Mouse (Mus musculus): ENCODE data around the gene Dlx5. TPM values are rescaled to one million over a fixed set of nuclear protein-coding genes. Genes with fewer than 3 reads are reported as not detected.

Gene Dlx5
- polyA plus RNA-seq, 1 experiment from 2014 or later: not detected

DNA sequence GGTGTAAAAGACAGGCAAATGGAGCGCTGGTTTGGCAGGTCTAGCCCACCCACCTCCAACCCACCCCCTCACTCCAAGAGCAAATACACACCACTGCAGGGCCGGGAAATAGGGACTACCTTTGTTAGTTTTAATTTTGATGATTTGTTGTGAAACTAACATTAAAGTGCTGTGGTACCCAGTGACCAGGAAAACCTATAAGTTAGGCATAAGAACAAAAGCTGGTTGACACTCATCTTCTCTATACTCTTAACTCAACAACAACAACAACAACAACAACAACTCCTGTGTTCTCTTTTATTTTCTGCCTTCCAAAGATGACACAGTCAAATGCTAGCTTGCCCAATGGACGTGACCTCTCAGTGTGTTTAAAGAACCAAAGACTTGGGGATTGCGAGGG is 25.0 kb downstream of the Dlx5 start:
- Histone ChIP-seq H3K27ac (replicated peaks) (no peak overlapping the region), H3K9ac (no peak overlapping the region), H3K27me3 (peaks cover 97% of the 10 kb centered on the region), H3K4me2 (no peak overlapping the region), H3K9me3 (replicated peaks) (no peaks in the 10 kb centered on the region), H3K4me3 (replicated peaks) (no peak overlapping the region), H3K4me1 (replicated peaks) (no peaks in the 10 kb centered on the region), H3K36me3 (replicated peaks) (no peaks in the 10 kb centered on the region)
- ATAC-seq (ENCODE audit: insufficient read depth): no peak
- 5% methylated on average over 4 of the region's 4 CpGs for WGBS (ENCODE audit: insufficient replicate concordance)

DNA sequence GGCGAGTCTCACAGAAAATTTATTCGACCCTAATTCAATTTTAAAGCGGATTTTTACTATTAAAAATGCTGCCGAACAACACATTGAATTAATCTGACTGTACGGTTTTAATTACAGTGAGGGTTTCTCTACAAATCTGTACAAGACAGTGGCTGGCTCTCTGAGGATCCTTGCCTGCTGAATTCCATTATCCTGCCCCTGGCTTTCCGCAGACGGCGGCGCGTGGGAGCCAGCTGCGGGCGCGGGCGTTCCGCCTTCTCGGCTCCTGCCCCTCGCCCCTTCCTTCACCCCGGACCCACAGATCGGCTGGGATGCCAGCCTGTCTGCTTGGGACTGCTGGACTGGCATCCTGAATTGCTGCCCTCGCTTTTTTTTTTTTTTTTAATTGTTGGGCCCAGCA is 25.6 kb downstream of the Dlx5 start:
- no peaks in the 10 kb centered on the region for H3K9me3 ChIP-seq (replicated peaks)
- no peaks in the 10 kb centered on the region for H3K36me3 ChIP-seq (replicated peaks)
- no peaks in the 10 kb centered on the region for H3K4me1 ChIP-seq (replicated peaks)
- 1% methylated on average over 20 of the region's 20 CpGs for WGBS (ENCODE audit: insufficient replicate concordance)
- ATAC-seq (ENCODE audit: insufficient read depth): no peak
- no peak overlapping the region for H3K9ac ChIP-seq
- no peak overlapping the region for H3K27ac ChIP-seq (replicated peaks)
- H3K4me3 ChIP-seq (replicated peaks): no peak overlapping the region
- H3K4me2 ChIP-seq: no peak overlapping the region
- H3K27me3 ChIP-seq: peaks cover 98% of the 10 kb centered on the region

DNA sequence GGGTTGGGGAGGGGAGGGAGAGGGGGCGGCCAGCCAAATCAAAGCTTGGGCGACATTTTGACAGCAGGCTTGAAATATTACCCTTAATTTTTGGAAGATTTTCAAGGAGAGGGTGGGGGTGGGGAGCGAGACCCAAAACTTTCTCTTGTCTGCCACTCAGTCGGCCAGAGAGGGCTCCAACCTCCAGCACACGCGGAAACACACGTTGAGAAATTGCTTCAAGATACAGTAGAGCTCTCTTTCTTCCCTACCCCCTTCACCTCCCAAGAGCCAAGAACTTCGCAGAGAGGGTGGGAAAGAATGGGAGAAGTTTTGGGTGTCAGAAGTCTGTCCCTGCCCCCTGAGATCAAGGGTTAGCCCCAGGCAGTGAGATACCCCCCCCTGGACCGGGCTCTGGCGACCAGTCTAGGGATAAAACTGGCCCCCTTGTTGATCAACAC is 26.1 kb downstream of the Dlx5 start:
- Histone ChIP-seq H3K4me1 (replicated peaks) (no peaks in the 10 kb centered on the region), H3K4me2 (no peak overlapping the region), H3K4me3 (replicated peaks) (no peak overlapping the region), H3K36me3 (replicated peaks) (no peaks in the 10 kb centered on the region), H3K9ac (no peak overlapping the region), H3K27me3 (peaks cover 98% of the 10 kb centered on the region), H3K27ac (replicated peaks) (no peak overlapping the region), H3K9me3 (replicated peaks) (no peaks in the 10 kb centered on the region)
- no peak for ATAC-seq (ENCODE audit: insufficient read depth)
- 2% methylated on average over 10 of the region's 10 CpGs for WGBS (ENCODE audit: insufficient replicate concordance)

DNA sequence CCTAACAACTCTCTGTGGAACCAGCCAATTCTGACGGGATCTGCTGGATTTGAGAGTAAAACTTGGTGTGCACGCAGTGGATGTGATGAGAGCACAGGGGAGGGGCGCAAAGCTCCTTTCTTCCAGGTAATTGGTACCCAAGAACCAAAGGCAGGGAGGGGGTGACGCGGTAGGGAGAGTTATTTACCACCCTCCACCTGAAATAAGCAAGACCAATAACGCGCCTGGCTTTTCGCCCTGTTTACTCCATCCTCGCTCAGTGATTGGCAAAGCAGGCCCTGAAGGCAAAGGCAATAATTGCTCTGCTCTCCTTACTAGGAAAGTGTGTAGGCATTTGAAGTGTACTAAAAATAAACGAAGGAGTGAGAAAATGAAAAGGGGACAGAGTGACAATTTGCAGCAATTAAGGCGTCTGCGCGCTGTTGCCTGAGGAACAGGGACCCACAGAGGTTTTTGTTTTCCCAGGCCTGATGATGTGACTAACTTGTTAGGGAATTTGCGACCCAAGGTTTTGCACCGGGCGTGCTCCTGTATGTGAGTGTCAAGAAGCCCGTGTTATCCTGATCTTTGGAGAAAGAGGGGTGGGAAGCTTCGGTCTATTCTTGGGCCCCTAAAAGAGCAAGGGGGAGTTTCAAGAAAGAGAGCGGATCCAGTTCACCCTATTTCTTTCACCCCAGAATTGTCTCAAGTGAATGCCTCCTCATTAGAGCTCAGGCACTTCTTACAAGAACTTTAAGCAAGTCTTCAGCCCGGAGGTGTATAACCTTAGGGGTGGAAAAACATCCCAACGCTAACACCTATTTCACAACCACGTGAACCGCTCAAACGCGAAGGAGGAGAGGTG is 26.8 kb downstream of the Dlx5 start:
- peaks cover 98% of the 10 kb centered on the region for H3K27me3 ChIP-seq

DNA sequence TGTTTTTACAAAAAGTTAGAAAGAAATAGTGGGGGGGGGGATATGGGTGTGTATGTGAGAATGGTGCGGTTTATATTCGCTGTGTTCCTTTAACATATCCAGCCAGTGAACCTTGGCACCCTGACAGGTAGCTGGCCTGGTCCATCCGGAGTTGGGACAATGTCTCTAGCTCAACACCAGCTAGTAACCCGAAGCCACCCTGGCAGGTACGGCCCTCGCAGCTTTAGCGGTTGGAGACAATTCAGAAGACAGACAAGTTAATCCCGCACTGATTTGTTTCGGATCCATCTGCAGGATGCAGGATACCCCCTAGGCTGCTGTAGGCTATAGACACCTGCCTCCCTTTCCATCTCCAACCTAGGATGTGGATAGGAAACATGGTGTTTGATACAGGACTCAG is 27.7 kb downstream of the Dlx5 start:
- Histone ChIP-seq H3K27me3 (peaks cover 94% of the 10 kb centered on the region), H3K9ac (no peak overlapping the region), H3K9me3 (replicated peaks) (no peaks in the 10 kb centered on the region), H3K4me3 (replicated peaks) (no peak overlapping the region), H3K4me1 (replicated peaks) (no peaks in the 10 kb centered on the region), H3K27ac (replicated peaks) (no peak overlapping the region), H3K4me2 (no peak overlapping the region), H3K36me3 (replicated peaks) (no peaks in the 10 kb centered on the region)
- 3% methylated on average over 9 of the region's 9 CpGs for WGBS (ENCODE audit: insufficient replicate concordance)
- no peak for ATAC-seq (ENCODE audit: insufficient read depth)

More for the DNA sequence above, 26.8 kb downstream of the Dlx5 start:
- WGBS (ENCODE audit: insufficient replicate concordance): 3% methylated on average over 25 of the region's 25 CpGs
- no peak for ATAC-seq (ENCODE audit: insufficient read depth)
- no peak overlapping the region for H3K27ac ChIP-seq (replicated peaks)
- no peak overlapping the region for H3K9ac ChIP-seq
- no peaks in the 10 kb centered on the region for H3K4me1 ChIP-seq (replicated peaks)
- no peak overlapping the region for H3K4me3 ChIP-seq (replicated peaks)
- H3K9me3 ChIP-seq (replicated peaks): no peaks in the 10 kb centered on the region
- H3K36me3 ChIP-seq (replicated peaks): no peaks in the 10 kb centered on the region
- no peak overlapping the region for H3K4me2 ChIP-seq

DNA sequence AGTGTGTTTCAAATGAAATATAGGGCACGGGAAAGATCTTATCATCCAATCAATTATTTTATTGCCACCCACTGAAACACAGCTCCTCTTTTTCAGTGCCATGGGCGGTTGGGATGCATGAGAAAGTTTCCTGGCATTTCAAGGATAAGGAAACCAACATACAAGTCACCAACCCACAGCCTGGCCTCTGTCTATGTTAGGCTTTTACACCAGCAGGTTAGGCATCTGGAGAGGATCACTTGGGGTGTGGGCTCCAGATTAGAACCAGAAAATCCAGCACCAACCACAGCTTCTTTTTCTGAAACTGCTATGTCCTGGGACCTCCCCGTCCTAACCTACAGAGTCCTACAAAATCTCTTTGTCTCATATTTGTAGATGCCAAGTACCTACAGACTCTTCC is 28.9 kb downstream of the Dlx5 start:
- no peaks in the 10 kb centered on the region for H3K4me1 ChIP-seq (replicated peaks)
- no peak overlapping the region for H3K27ac ChIP-seq (replicated peaks)
- 18% methylated on average over 3 of the region's 3 CpGs for WGBS (ENCODE audit: insufficient replicate concordance)
- ATAC-seq (ENCODE audit: insufficient read depth): no peak
- no peaks in the 10 kb centered on the region for H3K9me3 ChIP-seq (replicated peaks)
- no peaks in the 10 kb centered on the region for H3K36me3 ChIP-seq (replicated peaks)
- peaks cover 93% of the 10 kb centered on the region for H3K27me3 ChIP-seq
- H3K9ac ChIP-seq: no peak overlapping the region
- no peak overlapping the region for H3K4me3 ChIP-seq (replicated peaks)
- no peak overlapping the region for H3K4me2 ChIP-seq

DNA sequence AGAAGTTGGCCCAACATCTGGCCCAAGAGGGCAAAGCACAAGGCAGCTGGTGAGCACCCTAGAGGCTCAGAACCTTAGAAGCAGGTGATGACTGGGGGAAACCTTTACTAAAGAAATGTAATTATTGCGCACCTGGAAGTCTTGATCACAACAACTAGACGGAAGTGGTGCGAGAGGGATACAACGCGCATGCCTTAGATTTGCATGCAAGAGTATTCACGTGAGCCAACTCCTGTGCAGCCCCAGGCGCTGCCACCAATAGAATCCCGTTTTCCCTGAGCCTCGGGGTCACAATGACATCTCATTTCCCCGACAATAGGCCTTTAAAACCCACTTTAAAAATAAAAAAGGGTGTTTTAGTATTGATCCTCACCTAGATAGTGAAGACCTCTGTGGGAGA is 30.7 kb downstream of the Dlx5 start:
- Histone ChIP-seq H3K4me3 (replicated peaks) (no peak overlapping the region), H3K4me2 (no peak overlapping the region), H3K4me1 (replicated peaks) (no peaks in the 10 kb centered on the region), H3K9me3 (replicated peaks) (no peaks in the 10 kb centered on the region), H3K36me3 (replicated peaks) (no peaks in the 10 kb centered on the region), H3K27me3 (peaks cover 86% of the 10 kb centered on the region), H3K9ac (no peak overlapping the region), H3K27ac (replicated peaks) (no peak overlapping the region)
- no peak for ATAC-seq (ENCODE audit: insufficient read depth)
- 3% methylated on average over 10 of the region's 10 CpGs for WGBS (ENCODE audit: insufficient replicate concordance)

DNA sequence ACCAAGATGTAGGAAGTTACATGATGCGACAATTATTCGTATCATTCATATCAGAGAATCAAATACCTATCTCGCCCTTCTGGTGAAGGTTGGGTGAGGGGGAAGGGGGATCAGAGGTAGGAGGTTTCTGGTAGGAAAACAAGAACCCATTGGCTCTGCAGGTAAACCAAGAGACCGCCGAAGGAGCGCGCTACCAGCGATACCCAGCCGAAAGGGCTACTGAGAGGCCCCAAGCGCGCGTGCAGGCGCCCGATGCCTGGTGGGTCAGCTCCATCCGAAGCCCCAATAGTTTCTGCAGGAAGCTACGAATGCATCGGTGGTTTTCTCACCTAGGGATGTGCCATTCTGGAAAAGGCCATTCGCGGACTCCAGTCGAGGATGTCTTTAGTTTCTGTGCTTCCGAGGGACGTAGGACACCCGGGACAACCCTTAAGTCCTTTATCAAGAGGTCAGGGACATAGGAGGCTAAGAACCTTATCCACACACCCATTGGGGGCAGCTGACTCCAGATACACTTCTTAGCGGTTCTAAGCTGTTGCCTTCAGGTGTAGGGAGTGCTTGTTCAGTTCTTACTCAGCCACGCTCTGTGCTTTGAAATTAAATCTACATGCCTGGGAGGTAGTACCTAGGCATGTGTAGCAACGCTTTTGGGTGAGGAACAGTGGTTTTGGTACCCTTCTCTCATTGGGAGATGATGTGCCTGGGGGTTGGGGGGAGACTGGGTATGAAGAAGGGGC is 31.4 kb downstream of the Dlx5 start:
- Histone ChIP-seq H3K4me2 (no peak overlapping the region), H3K9me3 (replicated peaks) (no peaks in the 10 kb centered on the region), H3K27ac (replicated peaks) (no peak overlapping the region), H3K27me3 (peaks cover 79% of the 10 kb centered on the region), H3K9ac (no peak overlapping the region), H3K36me3 (replicated peaks) (no peaks in the 10 kb centered on the region), H3K4me1 (replicated peaks) (no peaks in the 10 kb centered on the region), H3K4me3 (replicated peaks) (no peak overlapping the region)
- 5% methylated on average over 26 of the region's 26 CpGs for WGBS (ENCODE audit: insufficient replicate concordance)
- ATAC-seq (ENCODE audit: insufficient read depth): no peak

DNA sequence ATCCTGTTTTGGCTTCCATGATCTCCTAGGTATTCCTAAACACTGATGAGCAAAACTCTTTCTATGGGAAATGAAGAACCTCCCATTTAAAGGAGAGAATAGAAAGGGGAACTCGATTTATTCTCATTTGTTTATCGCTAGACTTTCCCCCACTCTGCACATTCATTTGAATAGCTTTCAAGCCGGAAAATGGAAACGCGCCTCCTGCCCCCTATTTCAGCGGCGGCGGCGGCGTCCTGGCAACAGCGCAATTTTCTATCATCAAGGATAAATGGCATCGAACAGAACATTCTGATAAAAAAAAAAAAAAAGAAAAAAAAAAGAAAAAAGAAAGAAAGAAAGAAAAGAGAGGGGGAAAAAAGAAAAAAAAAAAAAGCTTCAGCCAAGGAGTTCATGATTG is 32.1 kb downstream of the Dlx5 start:
- Histone ChIP-seq H3K9ac (no peak overlapping the region), H3K27ac (replicated peaks) (no peak overlapping the region), H3K27me3 (peaks cover 71% of the 10 kb centered on the region), H3K4me1 (replicated peaks) (no peaks in the 10 kb centered on the region), H3K4me3 (replicated peaks) (no peak overlapping the region), H3K4me2 (no peak overlapping the region), H3K36me3 (replicated peaks) (no peaks in the 10 kb centered on the region), H3K9me3 (replicated peaks) (no peaks in the 10 kb centered on the region)
- ATAC-seq (ENCODE audit: insufficient read depth): no peak
- under 1% methylated on average over 12 of the region's 12 CpGs for WGBS (ENCODE audit: insufficient replicate concordance)

DNA sequence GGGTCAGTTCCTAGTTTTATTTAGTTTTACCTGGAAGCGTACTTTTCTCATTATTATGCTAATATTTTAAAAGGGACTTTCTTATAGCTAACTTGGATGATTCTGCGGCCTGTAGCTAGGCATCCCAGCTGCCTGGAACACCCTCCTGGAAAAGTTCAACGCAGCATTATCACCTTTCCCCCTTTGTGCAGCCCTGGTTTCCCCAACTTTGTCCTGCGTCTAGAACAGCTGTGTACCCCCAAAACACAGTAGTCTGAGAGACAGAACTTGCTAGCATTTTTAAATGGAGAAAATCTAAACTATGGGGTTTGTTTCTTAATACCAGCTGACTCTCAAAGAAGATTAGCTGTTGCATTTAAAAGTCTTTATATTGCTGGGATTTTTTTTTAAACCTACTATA is 33.3 kb downstream of the Dlx5 start:
- no peak overlapping the region for H3K4me3 ChIP-seq (replicated peaks)
- no peaks in the 10 kb centered on the region for H3K36me3 ChIP-seq (replicated peaks)
- H3K4me1 ChIP-seq (replicated peaks): no peaks in the 10 kb centered on the region
- H3K9ac ChIP-seq: no peak overlapping the region
- ATAC-seq (ENCODE audit: insufficient read depth): no peak
- H3K27ac ChIP-seq (replicated peaks): no peak overlapping the region
- 6% methylated on average over 4 of the region's 4 CpGs for WGBS (ENCODE audit: insufficient replicate concordance)
- no peaks in the 10 kb centered on the region for H3K9me3 ChIP-seq (replicated peaks)
- peaks cover 59% of the 10 kb centered on the region for H3K27me3 ChIP-seq
- H3K4me2 ChIP-seq: no peak overlapping the region

DNA sequence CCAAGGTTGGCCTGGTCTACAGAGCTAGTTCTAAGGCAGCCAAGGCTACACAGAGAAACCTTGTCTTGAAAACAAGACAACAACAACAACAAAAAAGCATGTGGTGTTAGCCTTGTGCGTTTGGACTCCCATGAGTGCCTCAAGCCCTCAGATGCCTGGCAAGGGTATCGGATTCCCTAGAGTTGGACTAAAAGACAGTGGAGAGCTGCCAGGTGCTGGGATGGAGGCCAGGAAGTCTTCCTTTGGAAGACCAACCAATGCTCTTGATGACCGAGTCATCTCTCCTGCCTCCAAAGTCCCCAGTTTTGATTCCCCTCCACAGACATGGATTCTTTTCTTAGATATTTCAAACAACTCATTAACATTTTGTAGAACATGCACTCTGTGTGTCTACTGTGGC is 48.6 kb downstream of the Dlx5 start:
- no peaks in the 10 kb centered on the region for H3K27me3 ChIP-seq
- no peaks in the 10 kb centered on the region for H3K4me1 ChIP-seq (replicated peaks)
- no peaks in the 10 kb centered on the region for H3K9me3 ChIP-seq (replicated peaks)
- 70% methylated on average over 3 of the region's 3 CpGs for WGBS (ENCODE audit: insufficient replicate concordance)
- no peak for ATAC-seq (ENCODE audit: insufficient read depth)
- H3K36me3 ChIP-seq (replicated peaks): no peaks in the 10 kb centered on the region
- no peak overlapping the region for H3K9ac ChIP-seq
- no peak overlapping the region for H3K4me3 ChIP-seq (replicated peaks)
- no peak overlapping the region for H3K27ac ChIP-seq (replicated peaks)
- no peak overlapping the region for H3K4me2 ChIP-seq

All from liver, embryonic 15.5 days (tissue).